Mouse (Mus musculus) effector memory CD4-positive, alpha-beta T cell, adult 7 months (primary cell): ENCODE results near the gene Defb10. TPM values are rescaled to one million over a fixed set of nuclear protein-coding genes. Genes with fewer than 3 reads are reported as not detected.

ENCODE experiments used
- polyA plus RNA-seq: library from polyadenylated mRNA; unstranded; fragments of 100-300 nt; shearing (Covaris generic); gene quantifications from one replicate; pipeline ENCODE4 v1.2.1, GENCODE M21; 2017

The Defb10 gene
- polyA plus RNA-seq = not detected

GRCm38 (mm10) chr8:21858586-21858985 is at the start of gene Defb10:
TSS of gene Defb10 (plus strand) at chr8:21858901.

DNA sequence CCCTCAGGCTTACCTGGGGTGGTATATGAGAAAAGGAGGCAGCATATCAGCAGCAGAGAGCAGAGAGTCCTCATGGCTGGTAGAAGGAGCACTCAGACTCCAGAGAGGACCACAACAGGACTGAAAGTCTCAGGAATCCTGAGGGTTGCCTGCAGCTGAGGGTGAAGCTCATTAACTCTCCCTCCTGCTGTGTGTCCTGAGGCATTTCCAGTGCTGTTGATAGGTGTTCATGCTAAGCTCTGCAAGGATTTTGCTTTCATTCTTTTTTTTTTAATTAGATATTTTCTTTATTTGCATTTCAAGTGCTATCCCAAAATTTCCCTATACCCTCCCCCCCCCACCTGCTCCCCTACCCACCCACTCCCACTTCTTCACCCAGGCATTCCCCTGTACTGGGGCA is 26.6 kb downstream of the Defb10 start, which contains the start of gene Defb9:
Gene Defb9 (minus strand): TSS at position 101 of the 400 bp plus-strand sequence.

DNA sequence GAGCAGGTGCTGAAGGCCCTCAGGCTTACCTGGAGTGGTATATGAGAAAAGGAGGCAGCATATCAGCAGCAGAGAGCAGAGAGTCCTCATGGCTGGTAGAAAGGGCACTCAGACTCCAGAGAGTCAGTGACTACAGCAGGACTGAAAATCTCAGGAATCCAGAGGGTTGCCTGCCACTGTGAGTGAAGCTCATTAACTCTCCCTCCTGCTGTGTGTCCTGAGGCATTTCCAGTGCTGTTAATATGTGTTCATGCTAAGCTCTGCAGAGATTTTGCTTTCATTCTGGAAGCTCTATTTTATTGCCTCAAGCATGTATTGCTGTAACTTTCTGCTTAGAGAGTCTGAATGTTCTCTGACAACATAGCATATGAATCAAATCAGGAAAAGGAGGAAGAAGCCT is 47.6 kb downstream of the Defb10 start, which contains the start of gene Defb11:
Gene Defb11 (minus strand): TSS at position 123 of the 400 bp plus-strand sequence.

Other genes with a start within 250 kb of the Defb10 start
- not detected for gene Defa26, start 240.7 kb upstream of the Defb10 start, polyA plus RNA-seq
- not detected for gene Defa17, start 203.1 kb upstream of the Defb10 start, polyA plus RNA-seq
- gene Defa34, start 193.1 kb upstream of the Defb10 start, polyA plus RNA-seq = not detected
- not detected for gene AY761184, start 155.3 kb upstream of the Defb10 start, polyA plus RNA-seq
- not detected for gene Defa24, start 124.4 kb upstream of the Defb10 start, polyA plus RNA-seq
- gene Defb50, start 35.4 kb upstream of the Defb10 start, polyA plus RNA-seq = not detected
- gene Defb2, start 19.0 kb upstream of the Defb10 start, polyA plus RNA-seq = not detected
- gene Defb9, start 26.5 kb downstream of the Defb10 start, polyA plus RNA-seq = not detected
- gene Defb11, start 47.5 kb downstream of the Defb10 start, polyA plus RNA-seq = not detected
- gene Defb15, start 73.8 kb downstream of the Defb10 start, polyA plus RNA-seq = not detected
- gene Defb35, start 79.5 kb downstream of the Defb10 start, polyA plus RNA-seq = not detected
- gene Defb13, start 87.9 kb downstream of the Defb10 start, polyA plus RNA-seq = not detected
- gene Fam90a1a, start 99.8 kb downstream of the Defb10 start, polyA plus RNA-seq = 0.67 TPM
- gene Ccdc70, start 110.9 kb downstream of the Defb10 start, polyA plus RNA-seq = 0.94 TPM
- 0.13 TPM for gene Atp7b, start 201.4 kb downstream of the Defb10 start, polyA plus RNA-seq
- gene Alg11, start 201.8 kb downstream of the Defb10 start, polyA plus RNA-seq = 11.3 TPM